Comparison of ENCODE assay signal across 27 mouse cellular contexts in the genomic region with DNA sequence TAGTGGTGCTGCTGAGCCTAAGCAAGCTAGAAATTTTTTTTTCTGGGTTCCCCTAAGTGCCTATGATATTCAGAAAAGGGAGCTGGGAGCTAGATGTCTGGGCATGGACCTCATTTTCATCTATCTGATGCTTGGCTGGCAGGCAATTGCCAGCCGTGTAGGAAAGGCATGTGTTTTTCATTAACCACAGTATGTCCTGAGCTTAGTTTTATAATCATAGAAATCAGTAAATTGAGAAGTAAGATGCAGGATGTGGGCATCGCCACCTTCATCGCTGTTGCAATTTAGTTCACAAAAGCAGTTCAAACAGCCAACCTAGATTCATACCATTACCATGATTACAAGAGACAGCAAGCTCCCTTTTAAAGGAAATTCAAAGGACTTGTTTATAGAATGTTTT.
"Had no signal": no experiment of that assay in that cellular context is flagged by ENCODE, and none has a peak within 500 bp of the region (broad histone marks: within the 10 kb centered on the region; RNA-seq: fewer than 3 reads in every experiment).

No protein-coding gene starts in this region.

- H3K36me3 ChIP-seq: heart, embryonic 10.5 days; heart, embryonic 12.5 days; hindbrain, embryonic 10.5 days; hindbrain, embryonic 12.5 days; intestine, embryonic 15.5 days; limb, embryonic 10.5 days; limb, embryonic 12.5 days; liver, embryonic 13.5 days had no signal

- H3K4me3 ChIP-seq: gastrocnemius, adult 2 months; heart, embryonic 10.5 days; heart, embryonic 12.5 days; hindbrain, embryonic 10.5 days; hindbrain, embryonic 12.5 days; intestine, embryonic 15.5 days; left cerebral cortex, adult 2 months; limb, embryonic 10.5 days; limb, embryonic 12.5 days; liver, embryonic 13.5 days had no signal

- H3K27me3 ChIP-seq: heart, embryonic 12.5 days; hindbrain, embryonic 12.5 days; intestine, embryonic 15.5 days; limb, embryonic 12.5 days; liver, embryonic 13.5 days had no signal

- H3K4me1 ChIP-seq: heart, embryonic 10.5 days; heart, embryonic 12.5 days; hindbrain, embryonic 10.5 days; hindbrain, embryonic 12.5 days; intestine, embryonic 15.5 days; limb, embryonic 10.5 days; limb, embryonic 12.5 days; liver, embryonic 13.5 days had no signal

- H3K4me2 ChIP-seq: heart, embryonic 12.5 days; hindbrain, embryonic 12.5 days; hindbrain, embryonic 14.5 days; intestine, embryonic 15.5 days; limb, embryonic 12.5 days; liver, embryonic 11.5 days; liver, embryonic 13.5 days had no signal

- H3K9me3 ChIP-seq: heart, embryonic 10.5 days; heart, embryonic 12.5 days; hindbrain, embryonic 10.5 days; hindbrain, embryonic 12.5 days; intestine, embryonic 15.5 days; limb, embryonic 10.5 days; limb, embryonic 12.5 days; liver, embryonic 13.5 days had no signal

- DNase-seq: gastrocnemius, adult 2 months; gastrocnemius, postnatal 10 days; gastrocnemius, postnatal 25 days; heart, adult 18-20 months; heart, postnatal 10 days; heart, postnatal 4 days; kidney, adult 18-20 months; kidney, adult 8-10 months; kidney, postnatal 10 days; kidney, postnatal 25 days; kidney, postnatal 4 days; layer of hippocampus, adult 9-11 months; liver; liver, embryonic 13.5 days had no signal

- ATAC-seq: hindbrain, embryonic 16.5 days; inflammation-experienced regulatory T-cells, adult 6 months; intestine, embryonic 15.5 days; intestine, postnatal 0 days had no signal

- H3K9ac ChIP-seq: heart, embryonic 12.5 days; hindbrain, embryonic 12.5 days; hindbrain, embryonic 14.5 days; intestine, embryonic 15.5 days; limb, embryonic 12.5 days; liver, embryonic 13.5 days had no signal

- H3K27ac ChIP-seq: gastrocnemius, adult 2 months; heart, embryonic 10.5 days; hindbrain, embryonic 10.5 days; hindbrain, embryonic 12.5 days; hindbrain, embryonic 14.5 days; intestine, embryonic 15.5 days; left cerebral cortex, adult 2 months; limb, embryonic 10.5 days; limb, embryonic 12.5 days; liver, embryonic 13.5 days had no signal
